Mouse (Mus musculus) kidney, embryonic 16.5 days (tissue): Measurements from ENCODE around the gene Naa50. TPM values are rescaled to one million over a fixed set of nuclear protein-coding genes. Genes with fewer than 3 reads are reported as not detected.

Source experiments
- ATAC-seq: fragments of 200-750 bp; cut with Nextera tagmentation; 2 replicates; pipeline ENCODE4 v1.8.0; 2017; ENCODE audit warnings: moderate TSS enrichment; ENCODE audit not compliant: low FRiP score, low TSS enrichment
- H3K27ac ChIP-seq: fragments of 300-500 bp; sonication (generic); 2 replicates; pipeline ENCODE4 v1.5.1; 2014; ENCODE audit warnings: low read length
- H3K27me3 ChIP-seq: fragments of 300-500 bp; sonication (generic); 2 replicates; pipeline ENCODE4 v1.6.1; 2014; ENCODE audit warnings: low read length, control low read depth, mixed read lengths; ENCODE audit not compliant: insufficient read depth
- H3K36me3 ChIP-seq: fragments of 300-500 bp; sonication (generic); 2 replicates; pipeline ENCODE4 v1.6.1; 2014; ENCODE audit warnings: low read length, control low read depth, mixed read lengths; ENCODE audit not compliant: insufficient read depth
- H3K4me1 ChIP-seq: fragments of 300-500 bp; sonication (generic); 2 replicates; pipeline ENCODE4 v1.6.1; 2014; ENCODE audit warnings: low read length, control low read depth, mixed read lengths; ENCODE audit not compliant: insufficient read depth
- H3K4me2 ChIP-seq: fragments of 300-500 bp; sonication (generic); replicated peaks from 2 replicates; pipeline ENCODE4 v1.6.1; 2014; ENCODE audit warnings: low read depth, low read length
- H3K4me3 ChIP-seq: fragments of 300-500 bp; sonication (generic); 2 replicates; pipeline ENCODE4 v1.5.1; 2014; ENCODE audit warnings: mild to moderate bottlenecking, low read length
- H3K9ac ChIP-seq: fragments of 300-500 bp; sonication (generic); replicated peaks from 2 replicates; pipeline ENCODE4 v1.6.1; 2014; ENCODE audit warnings: low read length
- H3K9me3 ChIP-seq: fragments of 300-500 bp; sonication (generic); 2 replicates; pipeline ENCODE4 v1.6.1; 2016; ENCODE audit warnings: low read length, control low read depth
- WGBS: fragments of 180-500 bp; shearing (Covaris S2); extraction: QIAGEN DNeasy Blood & Tissue Kit; methylation state at CpG from one replicate; pipeline ENCODE4 v1.1.7; 2014; 5-methylcytosine and 5-hydroxymethylcytosine counted together
- polyA plus RNA-seq: library from polyadenylated mRNA; unstranded; fragments of >200 nt; fragmentation: Nextera tagmentation; extraction: Ambion mirVana; gene quantifications from 2 replicates; pipeline ENCODE4 v1.2.1, GENCODE M21; 2015

Naa50 gene
- polyA plus RNA-seq, 1 experiment from 2014 or later: 106 TPM

GRCm38 (mm10) chr16:44188766-44189165 is 49.1 kb downstream of the Naa50 start:
- no peaks in the 10 kb centered on the region for H3K27me3 ChIP-seq
- no peak overlapping the region for H3K4me2 ChIP-seq
- WGBS: 86% methylated on average over 3 of the region's 3 CpGs
- H3K4me1 ChIP-seq: no peaks in the 10 kb centered on the region
- H3K27ac ChIP-seq: no peak overlapping the region
- no peak overlapping the region for H3K9ac ChIP-seq
- peaks cover 9% of the 10 kb centered on the region; the same call in 1 of the 2 replicates for H3K36me3 ChIP-seq
- ATAC-seq: no peak
- H3K4me3 ChIP-seq: no peak overlapping the region
- peaks cover 4% of the 10 kb centered on the region; the same call in 1 of the 2 replicates for H3K9me3 ChIP-seq

GRCm38 (mm10) chr16:44190032-44190431 is 50.4 kb downstream of the Naa50 start:
- no peaks in the 10 kb centered on the region for H3K4me1 ChIP-seq
- WGBS: 89% methylated on average over 6 of the region's 6 CpGs
- H3K4me3 ChIP-seq: no peak overlapping the region
- peaks cover 9% of the 10 kb centered on the region; the same call in 1 of the 2 replicates for H3K36me3 ChIP-seq
- no peak overlapping the region for H3K4me2 ChIP-seq
- ATAC-seq: no peak
- H3K9ac ChIP-seq: no peak overlapping the region
- peaks cover 4% of the 10 kb centered on the region; the same call in 1 of the 2 replicates for H3K9me3 ChIP-seq
- no peak overlapping the region for H3K27ac ChIP-seq
- no peaks in the 10 kb centered on the region for H3K27me3 ChIP-seq

GRCm38 (mm10) chr16:44190968-44191367 is 51.3 kb downstream of the Naa50 start:
- peaks cover 4% of the 10 kb centered on the region; the same call in 1 of the 2 replicates for H3K9me3 ChIP-seq
- no peak overlapping the region for H3K4me3 ChIP-seq
- no peak overlapping the region for H3K27ac ChIP-seq
- no peak overlapping the region for H3K9ac ChIP-seq
- ATAC-seq: no peak
- H3K27me3 ChIP-seq: no peaks in the 10 kb centered on the region
- H3K4me2 ChIP-seq: no peak overlapping the region
- WGBS: 97% methylated on average over 2 of the region's 2 CpGs
- peaks cover 9% of the 10 kb centered on the region; the same call in 1 of the 2 replicates for H3K36me3 ChIP-seq
- no peaks in the 10 kb centered on the region for H3K4me1 ChIP-seq

GRCm38 (mm10) chr16:44199066-44199703 is 59.6 kb downstream of the Naa50 start:
- Histone ChIP-seq H3K4me2 (no peak overlapping the region), H3K36me3 (peaks cover 15% of the 10 kb centered on the region), H3K9me3 (no peaks in the 10 kb centered on the region), H3K4me3 (no peak overlapping the region), H3K9ac (no peak overlapping the region), H3K4me1 (no peaks in the 10 kb centered on the region), H3K27me3 (no peaks in the 10 kb centered on the region), H3K27ac (no peak overlapping the region)
- WGBS: 84% methylated on average over 14 of the region's 14 CpGs
- no peak for ATAC-seq

- H3K4me2 ChIP-seq: no peak overlapping the region
- H3K27me3 ChIP-seq: no peaks in the 10 kb centered on the region
- no peak for ATAC-seq
- H3K9me3 ChIP-seq: no peaks in the 10 kb centered on the region
- H3K9ac ChIP-seq: no peak overlapping the region
- H3K4me3 ChIP-seq: no peak overlapping the region
- peaks cover 17% of the 10 kb centered on the region for H3K36me3 ChIP-seq
- H3K27ac ChIP-seq: no peak overlapping the region
- no peaks in the 10 kb centered on the region for H3K4me1 ChIP-seq
- 89% methylated on average over 4 of the region's 4 CpGs for WGBS
These were observed 60.5 kb downstream of the Naa50 start for GRCm38 (mm10) chr16:44200146-44200545.

GRCm38 (mm10) chr16:44204331-44204730 is 64.7 kb downstream of the Naa50 start:
- no peak overlapping the region for H3K9ac ChIP-seq
- H3K9me3 ChIP-seq: no peaks in the 10 kb centered on the region
- no peaks in the 10 kb centered on the region for H3K27me3 ChIP-seq
- H3K36me3 ChIP-seq: peaks cover 25% of the 10 kb centered on the region
- WGBS: 75% methylated on average over 6 of the region's 6 CpGs
- no peaks in the 10 kb centered on the region for H3K4me1 ChIP-seq
- H3K4me3 ChIP-seq: no peak overlapping the region
- no peak overlapping the region for H3K4me2 ChIP-seq
- no peak for ATAC-seq
- H3K27ac ChIP-seq: no peak overlapping the region

- Histone ChIP-seq H3K9ac (no peak overlapping the region), H3K4me1 (peaks cover 4% of the 10 kb centered on the region; the same call in 1 of the 2 replicates), H3K36me3 (peaks cover 25% of the 10 kb centered on the region), H3K4me3 (no peak overlapping the region), H3K4me2 (no peak overlapping the region), H3K27me3 (no peaks in the 10 kb centered on the region), H3K9me3 (no peaks in the 10 kb centered on the region), H3K27ac (no peak overlapping the region)
- no peak for ATAC-seq
- WGBS: 51% methylated on average over 8 of the region's 8 CpGs
These were observed 66.3 kb downstream of the Naa50 start for GRCm38 (mm10) chr16:44205973-44206372.

GRCm38 (mm10) chr16:44210156-44211053 is 70.8 kb downstream of the Naa50 start:
- peaks cover 24% of the 10 kb centered on the region for H3K36me3 ChIP-seq
- peaks cover 4% of the 10 kb centered on the region; the same call in 1 of the 2 replicates for H3K4me1 ChIP-seq
- no peaks in the 10 kb centered on the region for H3K9me3 ChIP-seq
- H3K4me3 ChIP-seq: no peak overlapping the region
- ATAC-seq: peak; percentile 88
- H3K9ac ChIP-seq: no peak overlapping the region
- 62% methylated on average over 10 of the region's 10 CpGs for WGBS
- H3K4me2 ChIP-seq: no peak overlapping the region
- H3K27ac ChIP-seq: no peak overlapping the region
- H3K27me3 ChIP-seq: no peaks in the 10 kb centered on the region

GRCm38 (mm10) chr16:44211054-44211414 is 71.4 kb downstream of the Naa50 start:
- Histone ChIP-seq H3K4me2 (no peak overlapping the region), H3K36me3 (peaks cover 29% of the 10 kb centered on the region), H3K9ac (no peak overlapping the region), H3K4me3 (no peak overlapping the region), H3K27me3 (no peaks in the 10 kb centered on the region), H3K9me3 (no peaks in the 10 kb centered on the region), H3K4me1 (peaks cover 4% of the 10 kb centered on the region; the same call in 1 of the 2 replicates), H3K27ac (no peak overlapping the region)
- whole genome bisulfite sequencing: 74% methylated on average over 1 of the region's 1 CpGs
- peak; percentile 53; the same call in 1 of the 2 replicates for ATAC-seq

GRCm38 (mm10) chr16:44212703-44213102 is 73.1 kb downstream of the Naa50 start:
- H3K9me3 ChIP-seq: no peaks in the 10 kb centered on the region
- 91% methylated on average over 7 of the region's 7 CpGs for WGBS
- H3K9ac ChIP-seq: no peak overlapping the region
- peaks cover 4% of the 10 kb centered on the region; the same call in 1 of the 2 replicates for H3K4me1 ChIP-seq
- ATAC-seq: no peak
- no peaks in the 10 kb centered on the region for H3K27me3 ChIP-seq
- peaks cover 37% of the 10 kb centered on the region for H3K36me3 ChIP-seq
- H3K4me2 ChIP-seq: no peak overlapping the region
- H3K4me3 ChIP-seq: no peak overlapping the region
- H3K27ac ChIP-seq: no peak overlapping the region
